Mouse (Mus musculus): ENCODE results near the gene Ppm1l.

- TF ChIP-seq CTCF (IDR thresholded peaks at IDR 0.05; ENCODE audit: low read depth, low read length), result no peak
- no peak for TF ChIP-seq POLR2A (IDR thresholded peaks at IDR 0.05; ENCODE audit: borderline replicate concordance, low read depth, low read length)
These were observed 78.4 kb downstream of the Ppm1l start for GRCm38 (mm10) chr3:69395084-69395483.

All from bone marrow macrophage, adult 2 months (primary cell).